Mouse (Mus musculus) cerebellum, adult (tissue): ENCODE data around the gene Vasn.

Experiments used
- ATAC-seq: cut with Nextera tagmentation; 2 replicates; pipeline ENCODE4 v1.9.2; 2017; ENCODE audit warnings: mild to moderate bottlenecking, moderate library complexity, mixed read lengths; ENCODE audit not compliant: insufficient number of reproducible peaks, low FRiP score, low TSS enrichment

Gene Vasn

GRCm38 (mm10) chr16:4639831-4640237 is at the start of gene Vasn, which contains the start of gene Dnaja3:
Gene Vasn, plus strand, starts transcription at chr16:4639941.
Gene Dnaja3, plus strand, starts transcription at chr16:4639989.
- no peak for ATAC-seq

DNA sequence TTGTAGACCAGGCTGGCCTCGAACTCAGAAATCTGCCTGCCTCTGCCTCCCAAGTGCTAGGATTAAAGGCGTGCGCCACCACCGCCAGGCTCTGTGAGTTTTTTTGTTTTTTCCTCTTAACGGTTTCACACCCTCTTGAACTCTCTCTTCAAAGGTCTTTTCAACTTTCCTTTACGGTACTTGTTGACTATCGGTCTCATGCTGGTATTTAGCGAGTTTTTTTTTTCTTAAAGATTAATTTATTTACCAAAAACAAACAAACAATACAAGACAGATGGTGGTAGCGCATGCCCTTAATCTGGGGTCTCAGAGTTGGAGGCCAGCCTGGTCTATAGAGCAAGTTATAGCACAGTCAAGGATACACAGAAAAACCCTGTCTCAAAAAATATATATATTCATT is 49.5 kb upstream of the Vasn start:
- ATAC-seq, result no peak

DNA sequence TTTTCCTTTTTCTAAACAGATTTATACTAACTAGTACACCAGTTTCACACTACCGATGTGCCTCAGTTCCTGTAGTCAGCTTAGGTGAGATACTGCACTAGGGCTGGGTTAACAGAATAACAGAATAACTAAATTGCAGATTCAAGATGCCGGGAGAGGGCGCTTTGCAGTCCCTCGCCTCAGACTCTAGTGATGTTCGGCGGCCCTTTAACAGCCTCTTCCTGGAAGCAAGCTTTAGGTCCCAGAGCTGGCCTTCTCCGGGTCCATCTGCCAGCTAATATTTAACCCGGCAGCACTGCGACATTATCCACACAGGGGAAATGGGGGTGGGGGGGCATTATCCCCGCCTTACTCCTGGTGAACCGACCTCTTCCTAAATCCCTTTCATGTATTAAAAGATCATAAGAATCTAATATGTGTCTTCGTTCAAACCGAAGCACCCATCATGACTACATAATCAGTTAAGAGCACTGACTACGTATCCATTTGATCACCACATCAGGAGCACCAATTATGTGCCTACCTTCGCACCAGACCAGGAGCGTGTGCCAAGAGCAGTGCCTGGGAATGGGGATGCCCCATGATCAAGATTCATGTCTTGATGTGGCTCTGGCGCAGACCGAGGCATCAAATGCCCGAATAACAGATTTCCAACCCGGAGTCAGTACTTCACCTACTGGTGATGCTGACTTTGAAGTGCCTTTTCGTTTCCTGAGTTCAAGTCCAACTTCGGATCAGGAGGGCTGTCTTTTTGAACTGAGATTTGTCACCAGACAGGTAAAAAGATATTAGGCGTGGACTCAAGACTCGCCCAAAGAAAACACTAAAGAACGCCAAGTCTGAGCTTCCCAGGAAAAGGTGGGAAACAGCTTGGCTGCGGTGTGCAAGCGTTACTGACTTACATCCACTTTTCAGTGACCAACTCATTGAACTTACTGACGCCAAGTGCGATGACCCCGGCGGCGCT is 46.5 kb upstream of the Vasn start:
- peak; percentile 62; the same call in 1 of the 2 replicates for ATAC-seq

- no peak for ATAC-seq
Observed at GRCm38 (mm10) chr16:4593971-4594813, 45.5 kb upstream of the Vasn start, which contains the start of gene Glis2. Gene Glis2, plus strand, starts transcription at chr16:4594713.

GRCm38 (mm10) chr16:4594814-4595526 is 44.8 kb upstream of the Vasn start:
- no peak for ATAC-seq

DNA sequence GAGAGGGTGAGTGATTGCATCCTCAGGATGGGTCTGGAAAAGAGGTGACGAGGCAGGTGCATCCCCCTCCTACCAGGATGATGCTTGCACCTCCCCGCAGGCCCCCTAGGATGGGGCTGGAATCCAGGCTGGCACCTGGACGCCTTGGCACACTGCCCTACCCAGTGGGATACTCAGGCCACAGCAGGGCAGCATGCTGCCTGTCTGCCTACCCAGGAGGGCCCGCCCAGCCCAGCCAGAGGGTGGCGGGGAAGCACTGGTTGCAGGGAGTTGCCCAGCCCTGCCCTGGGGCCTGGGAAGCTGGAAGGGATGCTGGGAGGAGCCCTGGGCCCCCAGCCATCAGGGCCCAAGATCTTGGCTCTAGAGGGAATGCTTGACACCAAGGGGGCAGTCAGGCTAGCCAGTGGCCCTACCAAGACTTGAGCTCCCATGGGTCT is 44.2 kb upstream of the Vasn start:
- ATAC-seq, result no peak

GRCm38 (mm10) chr16:4596141-4596728 is 43.5 kb upstream of the Vasn start:
- ATAC-seq, result no peak

DNA sequence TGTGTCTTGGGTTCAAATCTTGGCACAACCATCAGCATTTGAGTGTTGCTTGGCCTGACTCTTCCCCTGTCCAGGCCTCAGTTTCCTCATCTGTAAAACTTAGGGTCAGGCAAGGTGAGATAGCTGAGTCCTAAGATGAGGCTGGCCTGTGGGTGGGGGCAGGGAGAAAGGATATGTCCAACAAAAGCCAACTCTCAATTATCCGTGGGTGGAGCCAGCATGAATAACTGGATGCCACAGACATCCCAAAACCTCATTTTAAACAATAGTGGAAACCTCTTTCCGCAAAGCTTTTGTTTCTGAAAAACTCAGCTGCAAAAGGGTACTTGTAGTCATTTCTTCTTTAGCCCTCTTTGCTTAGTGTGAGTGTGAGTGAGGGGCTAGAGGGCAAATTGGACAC is 42.9 kb upstream of the Vasn start:
- no peak for ATAC-seq

DNA sequence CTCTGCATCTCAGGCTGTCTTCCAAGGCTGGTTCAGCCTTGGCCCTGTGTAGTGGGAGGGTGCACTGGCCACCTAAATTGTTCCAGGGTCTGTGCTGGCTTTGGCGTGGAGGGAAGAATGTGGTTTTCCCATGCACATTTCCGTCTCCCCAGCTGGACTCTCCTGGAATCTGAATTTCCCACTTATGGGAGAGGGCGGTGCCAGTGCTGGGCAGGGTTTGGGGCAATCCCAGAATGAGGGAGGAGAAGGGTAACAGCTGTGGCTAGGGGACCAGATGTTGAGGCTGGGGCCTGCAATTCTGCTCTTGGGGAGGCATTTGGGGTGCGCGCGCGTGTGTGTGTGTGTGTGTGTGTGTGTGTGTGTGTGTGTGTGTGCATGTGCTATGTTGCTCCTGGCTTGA is 42.4 kb upstream of the Vasn start:
- no peak for ATAC-seq

DNA sequence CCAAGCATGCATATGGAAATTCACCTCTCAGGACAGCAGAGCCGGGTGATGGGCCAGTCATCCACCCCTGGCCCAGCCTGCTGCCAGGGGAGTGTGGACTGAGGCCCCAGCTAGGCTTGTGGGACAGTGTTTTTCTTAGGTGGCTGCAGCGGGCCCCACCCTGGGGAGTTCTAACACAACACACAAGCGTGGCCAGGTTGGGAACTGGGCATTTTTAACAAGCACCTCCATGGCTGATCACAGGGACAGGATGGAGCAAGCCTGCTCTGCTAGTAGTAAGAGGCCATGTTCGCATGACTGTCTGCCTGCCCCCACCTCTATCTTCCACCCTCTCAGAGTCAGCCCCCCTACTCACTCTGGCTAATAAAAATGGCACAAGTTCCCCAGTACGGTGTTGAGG is 41.7 kb upstream of the Vasn start:
- ATAC-seq, result no peak

DNA sequence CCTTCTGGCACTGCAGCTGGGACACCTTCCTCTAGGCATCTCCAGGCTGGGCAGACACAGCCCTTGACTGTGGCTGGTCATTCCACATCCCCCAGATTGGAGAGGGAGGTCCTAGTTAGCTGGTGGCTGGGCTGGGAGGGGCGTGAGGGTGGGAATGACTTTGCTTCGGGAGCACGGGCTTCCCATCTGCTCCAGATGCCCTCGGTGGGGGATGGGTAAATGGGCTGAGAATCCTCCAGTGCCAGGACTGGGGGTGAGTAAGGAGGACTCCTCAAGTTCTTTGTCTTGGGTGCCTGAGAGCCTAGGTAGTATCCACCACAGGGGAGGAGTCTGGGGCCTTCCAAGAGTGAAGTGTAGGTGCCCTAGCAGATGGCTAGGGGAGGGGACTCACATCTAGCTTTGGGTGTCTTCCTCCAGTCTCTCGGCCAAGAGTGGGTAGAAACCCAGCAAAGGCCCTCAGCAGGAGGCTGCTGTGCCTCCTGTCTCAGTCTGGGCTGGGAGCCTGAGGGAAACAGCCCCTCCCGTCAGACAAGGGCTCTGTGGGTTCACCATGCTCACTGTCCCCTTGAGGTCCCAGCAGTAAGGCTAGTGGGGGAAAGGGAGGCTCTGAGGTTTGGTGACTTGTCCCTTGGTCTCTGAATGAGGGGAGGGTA is 40.7 kb upstream of the Vasn start:
- ATAC-seq, result no peak

- ATAC-seq, result no peak
Observed at GRCm38 (mm10) chr16:4599616-4600015, 40.1 kb upstream of the Vasn start.

DNA sequence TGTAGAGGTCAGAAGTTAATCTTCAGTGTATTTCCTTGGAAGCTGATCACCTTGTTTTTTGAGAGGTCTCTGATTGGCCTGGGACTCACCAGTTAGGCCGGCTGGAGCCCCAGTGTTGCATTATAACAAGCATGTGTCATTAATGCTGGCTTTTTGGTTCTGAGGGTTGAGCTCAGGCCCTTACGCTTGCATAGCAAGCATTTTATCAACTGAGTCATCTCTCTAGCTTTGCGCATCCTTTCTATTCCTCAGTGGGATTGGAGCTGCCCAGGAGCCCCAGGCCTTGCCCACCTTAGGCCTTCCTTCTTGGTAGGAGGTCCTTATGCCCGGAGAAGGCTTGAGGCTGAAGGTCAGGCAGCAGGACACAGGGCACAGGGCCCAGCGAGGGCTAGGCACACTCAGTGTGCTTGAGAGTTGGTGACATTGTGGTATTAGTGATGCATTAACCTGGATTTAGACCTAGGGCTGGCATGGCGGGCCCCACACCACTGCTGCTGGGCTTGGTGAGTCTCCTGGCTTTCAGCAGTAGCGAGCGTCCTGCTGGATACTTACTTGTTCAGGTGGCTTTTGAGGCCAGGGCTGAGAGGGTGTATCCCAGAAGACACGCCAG is 38.9 kb upstream of the Vasn start:
- no peak for ATAC-seq

- ATAC-seq, result no peak
Observed at GRCm38 (mm10) chr16:4602189-4602588, 37.6 kb upstream of the Vasn start.

DNA sequence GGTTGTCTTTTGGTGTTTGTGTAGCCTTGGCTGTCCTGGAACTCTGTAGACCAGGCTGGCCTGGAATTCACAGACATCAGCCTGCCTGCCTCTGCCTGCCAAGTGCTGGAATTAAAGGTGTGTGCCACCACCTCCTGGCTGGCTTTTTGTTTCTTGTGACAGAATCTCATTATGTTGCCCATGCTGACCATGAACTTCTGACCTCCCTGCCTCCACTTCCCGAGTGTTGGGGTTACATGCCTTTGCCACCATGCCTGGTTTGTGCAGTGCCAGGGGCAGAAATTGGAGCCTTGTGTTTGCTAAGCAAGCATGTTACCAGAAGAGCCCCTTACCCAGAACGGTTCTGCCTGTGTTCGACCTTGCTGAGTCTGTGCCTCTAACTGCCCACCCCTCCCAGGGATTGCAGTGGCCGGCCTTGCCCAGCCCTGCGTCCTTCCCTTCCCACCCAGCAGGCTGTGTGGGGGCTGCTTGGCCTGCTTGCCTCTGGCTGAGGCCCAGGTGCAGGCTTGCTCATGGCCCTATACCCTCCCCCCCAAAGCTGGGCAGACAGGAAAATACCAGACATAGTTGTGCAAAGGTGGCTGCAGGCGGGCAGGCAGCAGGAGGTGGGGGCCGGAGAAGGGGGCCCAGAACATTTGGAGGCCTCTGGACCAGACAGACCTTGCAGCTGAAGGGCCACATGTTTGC is 36.8 kb upstream of the Vasn start:
- ATAC-seq, result no peak

DNA sequence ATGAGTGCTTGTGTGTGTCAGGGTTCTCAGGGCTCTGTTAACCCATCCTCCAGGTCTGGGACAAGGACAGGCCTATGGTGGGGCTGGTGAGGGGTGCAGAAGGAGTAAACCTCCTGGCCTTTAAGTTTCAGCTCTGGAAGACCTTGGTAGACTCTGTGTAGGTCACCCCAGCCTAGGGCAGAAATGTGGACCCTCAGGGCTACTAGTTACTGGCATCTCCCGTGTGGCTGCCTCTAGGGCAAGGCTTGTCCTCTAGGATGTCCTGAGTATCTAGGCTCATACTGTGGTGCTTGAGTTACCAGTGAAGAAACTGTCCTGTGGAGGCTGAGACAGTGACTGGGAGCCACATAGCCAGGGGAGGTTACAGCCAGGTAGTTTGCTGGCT is 36.3 kb upstream of the Vasn start:
- ATAC-seq, result no peak

DNA sequence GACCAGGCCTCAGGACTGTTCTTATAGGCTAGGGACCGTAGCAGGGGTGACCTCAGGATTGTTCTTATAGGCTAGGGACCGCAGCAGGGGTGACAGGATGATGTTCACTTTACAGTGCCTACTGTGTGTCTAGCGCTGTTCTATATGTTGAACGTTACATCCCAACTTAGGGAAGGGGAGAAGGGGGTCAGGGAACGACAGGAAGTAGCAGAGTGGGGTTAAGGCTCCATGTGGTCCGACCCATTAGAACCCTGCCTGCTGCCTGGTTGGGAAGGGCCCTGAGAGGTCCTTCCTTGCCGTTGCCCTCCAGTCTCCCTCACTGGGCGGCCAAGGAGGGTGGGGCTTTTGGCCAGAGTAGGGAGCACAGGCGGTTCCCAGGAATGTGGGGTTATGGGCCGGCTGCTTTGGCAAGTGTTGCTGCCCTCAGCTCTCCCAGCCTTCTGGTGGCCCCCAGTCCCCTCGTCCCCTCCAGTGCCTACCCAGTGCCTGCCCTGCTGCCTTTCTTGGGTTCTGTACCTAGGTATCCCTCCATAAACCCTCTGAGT is 35.4 kb upstream of the Vasn start:
- no peak for ATAC-seq

GRCm38 (mm10) chr16:4605514-4606131 is 34.1 kb upstream of the Vasn start:
- no peak for ATAC-seq
